Mouse (Mus musculus): ENCODE results near the gene Nt5m.
A peak's percentile ranks its signal among the peaks of the same experiment; 100 is the strongest.
"Not testable (repeated sequence)": the region's sequence is repeated elsewhere in the genome, so short reads cannot be mapped to it uniquely, and the experiment has no call there.

The Nt5m gene

DNA sequence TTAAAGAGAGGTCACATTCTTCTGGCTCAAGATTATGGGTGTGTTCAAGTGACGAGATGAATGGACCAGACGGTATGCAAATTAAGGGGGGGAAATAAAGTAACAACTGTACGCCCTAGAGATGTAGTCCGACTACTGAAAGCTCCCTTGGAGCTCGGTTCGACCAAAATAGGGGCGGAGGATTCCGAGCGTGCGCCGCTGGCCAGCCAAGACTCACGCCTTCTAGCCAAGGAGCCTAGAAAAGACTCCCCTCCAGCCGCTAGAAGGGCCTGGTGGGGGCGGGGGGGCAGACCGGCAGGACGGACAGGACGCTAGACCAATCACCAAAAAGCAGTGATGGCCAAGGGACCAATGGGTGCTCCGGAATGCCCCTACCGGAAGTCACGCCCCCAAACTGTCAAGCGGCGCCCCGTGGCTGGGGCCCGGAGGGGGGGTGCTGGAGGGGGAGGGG is at the start of gene Nt5m:
Nt5m (plus strand) TSS at position 440 of the 451 bp plus-strand sequence.
- DNase-seq (ENCODE audit: low read depth): peak; percentile 84

- DNase-seq (ENCODE audit: low read depth): no peak
Observed at GRCm38 (mm10) chr11:59793390-59793789, 45.9 kb upstream of the Nt5m start.

GRCm38 (mm10) chr11:59800412-59800811 is 38.8 kb upstream of the Nt5m start:
- DNase-seq (ENCODE audit: low read depth): no peak

DNA sequence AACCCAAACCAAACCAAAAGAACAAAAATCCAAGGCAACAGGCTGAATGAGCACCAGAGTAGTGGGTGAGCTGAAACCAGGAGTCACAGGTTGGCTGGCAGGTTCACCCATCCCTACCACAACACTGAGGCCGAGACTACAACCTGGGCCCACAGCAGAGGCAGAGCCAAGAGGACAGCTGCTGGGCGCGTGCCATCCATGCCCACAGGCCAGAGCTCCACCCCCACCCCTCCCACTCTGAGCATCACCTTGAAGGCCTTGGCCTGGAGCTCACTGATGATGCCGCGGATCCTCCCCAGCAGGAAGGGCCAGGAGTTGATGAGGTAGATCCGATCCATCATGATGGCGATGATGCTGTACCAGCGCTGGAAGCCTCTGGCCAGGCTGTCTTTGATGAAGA is 37.4 kb upstream of the Nt5m start:
- DNase-seq (ENCODE audit: low read depth): no peak

GRCm38 (mm10) chr11:59803516-59803915 is 35.7 kb upstream of the Nt5m start:
- DNase-seq (ENCODE audit: low read depth): no peak

GRCm38 (mm10) chr11:59804409-59805110 is 34.7 kb upstream of the Nt5m start:
- DNase-seq (ENCODE audit: low read depth): no peak

GRCm38 (mm10) chr11:59805256-59805655 is 34.0 kb upstream of the Nt5m start:
- DNase-seq (ENCODE audit: low read depth): no peak

DNA sequence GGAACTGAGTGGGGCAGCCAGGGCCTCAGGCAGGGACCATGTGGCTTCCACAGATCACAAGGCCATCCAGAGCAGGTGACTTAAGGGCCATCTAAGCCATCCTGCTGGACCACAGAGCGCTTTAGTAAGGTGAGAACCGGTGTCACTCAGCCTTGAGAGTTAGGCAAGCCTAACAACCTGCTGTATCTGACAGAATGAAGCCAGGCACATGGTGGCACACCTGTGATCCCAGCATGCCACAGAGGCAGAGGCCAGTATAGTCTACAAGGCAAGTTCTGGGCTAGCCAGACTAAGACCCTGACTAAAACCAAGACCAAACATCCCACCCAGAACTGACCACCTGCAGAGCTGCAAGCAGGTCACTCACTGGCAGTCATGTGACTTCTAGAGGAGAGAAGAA is 33.6 kb upstream of the Nt5m start:
- DNase-seq (ENCODE audit: low read depth): no peak

DNA sequence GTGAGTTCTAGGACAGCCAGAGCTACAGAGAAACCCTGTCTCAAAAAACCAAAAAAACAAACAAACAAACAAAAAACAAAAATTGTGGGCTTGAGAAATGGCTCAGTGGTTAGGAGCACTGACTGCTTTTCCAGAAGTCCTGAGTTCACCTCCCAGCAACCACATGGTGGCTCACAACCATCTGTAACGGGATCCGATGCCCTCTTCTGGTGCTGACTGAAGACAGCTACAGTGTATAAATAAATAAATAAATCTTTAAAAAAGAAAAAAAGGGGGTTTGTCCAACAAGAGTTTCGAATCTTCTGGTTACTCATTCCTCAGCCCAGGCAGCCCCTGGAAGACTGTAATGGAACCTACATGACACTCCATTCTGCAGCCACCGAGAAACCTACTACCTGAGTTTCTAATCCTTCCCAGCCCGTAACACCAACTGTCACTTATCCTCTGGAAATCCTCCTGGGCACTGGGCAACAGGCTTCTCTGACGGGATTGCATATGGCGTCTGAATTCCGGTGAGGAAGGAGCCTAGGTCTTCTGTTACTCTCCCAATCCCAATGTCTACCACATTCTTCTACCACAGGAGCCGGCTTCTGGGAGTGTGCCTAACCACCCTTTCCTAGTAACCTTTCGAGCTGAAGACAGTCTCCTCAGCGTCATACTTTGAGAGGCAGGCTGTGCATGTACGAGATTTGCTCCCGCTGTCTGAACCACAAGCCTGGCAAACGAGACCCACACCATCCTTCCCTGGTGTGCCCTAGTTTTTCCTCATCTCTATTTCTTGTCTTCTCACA is 30.9 kb upstream of the Nt5m start:
- no peak for DNase-seq (ENCODE audit: low read depth)

- no peak for DNase-seq (ENCODE audit: low read depth)
Observed at GRCm38 (mm10) chr11:59809071-59809669, 30.1 kb upstream of the Nt5m start.

DNA sequence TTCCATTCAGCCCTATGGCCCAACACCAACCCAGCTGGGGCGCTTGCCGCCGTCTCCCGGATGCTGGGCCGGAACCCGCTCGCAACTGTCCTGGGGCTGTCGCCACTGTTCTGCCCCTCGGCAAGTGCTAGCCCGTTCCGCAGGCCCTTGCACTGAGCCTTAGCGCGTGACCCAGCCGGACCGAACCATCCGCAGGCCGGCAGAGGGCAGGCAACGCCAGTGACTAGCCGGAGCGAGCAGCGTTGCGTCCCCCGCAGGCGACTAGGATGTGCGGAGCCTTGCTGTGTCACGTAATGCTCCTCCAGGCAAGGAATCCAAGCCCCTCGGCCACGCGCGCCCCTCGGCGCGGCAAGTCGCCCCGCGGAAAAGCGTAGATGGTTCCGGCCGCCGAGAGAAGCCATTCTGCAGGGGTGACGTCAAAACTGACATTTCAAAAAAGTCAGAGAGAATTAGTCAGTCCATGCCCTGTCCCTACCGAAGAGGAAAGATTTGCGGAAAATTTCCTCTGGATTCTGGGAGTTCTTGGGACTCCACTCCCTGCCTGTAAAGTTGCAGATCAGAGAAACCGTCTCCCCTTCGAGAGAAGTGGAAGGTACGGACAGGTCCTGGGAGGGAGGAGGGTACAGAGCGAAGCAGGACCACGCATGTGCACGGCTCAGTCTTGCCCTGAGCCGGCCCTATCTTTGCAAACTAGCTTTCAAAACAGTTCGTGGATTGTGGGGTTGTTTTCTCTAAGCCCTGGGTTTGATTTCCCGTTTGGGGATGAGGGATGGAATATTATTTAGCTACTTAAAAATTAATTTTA is 29.4 kb upstream of the Nt5m start, which contains the start of gene Flcn:
Flcn (minus strand) TSS at position 347 of the 805 bp plus-strand sequence.
- peak; percentile 74 for DNase-seq (ENCODE audit: low read depth)

- DNase-seq (ENCODE audit: low read depth): no peak
Observed at GRCm38 (mm10) chr11:59810480-59811158, 28.6 kb upstream of the Nt5m start.

GRCm38 (mm10) chr11:59811211-59811610 is 28.0 kb upstream of the Nt5m start:
- DNase-seq (ENCODE audit: low read depth): no peak

DNA sequence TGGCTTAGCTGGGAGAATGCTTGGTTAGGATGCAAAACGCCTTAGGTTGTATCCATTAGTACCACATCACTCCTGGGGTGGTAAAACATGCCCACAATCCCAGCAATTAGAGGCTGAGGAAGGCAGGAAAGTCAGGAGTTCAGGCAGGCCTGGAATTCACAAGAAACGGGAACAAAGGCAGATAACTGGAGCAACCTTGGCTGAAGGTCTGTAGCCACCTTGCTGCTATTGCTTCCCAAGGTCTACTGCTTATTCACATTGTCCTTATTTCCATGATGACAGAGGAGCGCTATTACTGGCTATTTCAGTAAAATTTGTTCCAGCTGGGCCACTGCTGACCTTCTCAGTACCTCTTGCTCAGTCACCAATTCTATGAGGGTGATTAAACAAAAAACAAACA is 26.0 kb upstream of the Nt5m start:
- DNase-seq (ENCODE audit: low read depth): no peak

- no peak for DNase-seq (ENCODE audit: low read depth)
Observed at GRCm38 (mm10) chr11:59814311-59814710, 24.9 kb upstream of the Nt5m start.

DNA sequence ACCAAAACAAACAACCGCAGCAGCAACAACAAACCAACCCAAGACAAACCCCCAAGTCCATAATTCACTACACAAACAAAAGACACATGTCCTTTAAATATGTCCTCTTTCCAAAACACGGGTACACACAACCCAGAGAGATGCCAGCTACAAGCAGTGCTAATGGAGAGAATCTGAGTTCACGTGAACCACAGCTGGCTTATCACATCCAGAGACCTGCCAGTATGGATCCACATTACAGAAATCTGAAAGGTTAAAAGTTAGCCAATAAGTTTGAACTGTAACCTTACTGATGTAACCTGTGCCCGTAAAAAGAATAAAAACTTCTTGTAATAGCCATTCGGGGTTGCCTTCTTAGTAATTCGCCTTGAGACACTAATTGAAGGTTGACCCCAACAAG is 24.3 kb upstream of the Nt5m start:
- DNase-seq (ENCODE audit: low read depth): no peak

DNA sequence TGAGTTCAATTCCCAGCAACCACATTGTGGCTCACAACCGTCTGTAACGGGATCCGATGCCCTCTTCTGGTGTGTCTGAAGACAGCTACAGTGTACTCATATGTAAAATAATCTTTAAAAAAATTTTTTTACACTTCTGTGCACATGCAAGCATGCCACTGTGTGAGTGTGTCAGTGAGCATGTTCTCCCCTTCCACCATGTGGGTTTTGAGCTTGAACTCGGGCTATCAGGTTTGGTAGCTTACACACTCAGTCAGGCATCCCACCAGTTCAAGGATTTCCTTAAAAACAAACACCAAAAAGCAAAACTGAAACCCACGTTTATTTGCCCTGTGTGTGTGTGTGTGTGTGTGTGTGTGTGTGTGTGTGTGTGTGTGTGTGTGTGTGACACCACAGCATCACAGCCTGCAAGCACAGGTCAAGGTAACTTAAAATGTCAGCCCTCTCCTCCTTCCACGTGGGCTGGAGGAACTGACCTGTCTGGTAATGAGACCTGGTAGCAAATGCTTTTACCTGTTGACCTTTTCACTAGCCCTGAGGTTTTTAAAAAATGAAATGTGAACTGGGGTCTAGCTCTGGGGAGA is 23.7 kb upstream of the Nt5m start:
- no peak for DNase-seq (ENCODE audit: low read depth)

GRCm38 (mm10) chr11:59817916-59818315 is 21.3 kb upstream of the Nt5m start:
- no peak for DNase-seq (ENCODE audit: low read depth)

DNA sequence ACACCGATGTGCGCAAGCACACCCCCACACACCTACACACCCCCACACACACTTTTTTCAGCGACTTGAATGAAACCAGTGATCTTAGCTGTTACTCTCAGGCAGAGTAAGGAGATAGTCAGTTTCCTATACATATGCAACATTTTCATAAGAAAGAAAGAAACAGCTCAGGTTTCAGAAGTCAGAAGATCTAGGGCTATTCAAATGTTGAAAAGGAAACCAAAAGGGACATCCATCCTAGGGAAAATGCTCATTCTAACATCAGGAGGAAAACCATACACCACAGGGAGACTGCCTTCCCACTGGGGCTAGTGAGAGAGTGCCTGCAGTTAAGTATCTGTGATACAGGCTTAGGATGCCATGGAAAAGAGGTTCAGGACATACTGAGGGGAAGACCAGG is 17.6 kb upstream of the Nt5m start:
- DNase-seq (ENCODE audit: low read depth): no peak

- DNase-seq (ENCODE audit: low read depth): not testable (repeated sequence)
Observed at GRCm38 (mm10) chr11:59837789-59838188, 1.5 kb upstream of the Nt5m start.

- DNase-seq (ENCODE audit: low read depth): no peak
Observed at GRCm38 (mm10) chr11:59838426-59838825, 821 bp upstream of the Nt5m start.

Data from fibroblast of lung, adult 2 months (primary cell).